Mouse (Mus musculus) liver, embryonic 14.5 days (tissue): ENCODE results near the gene Lmo3. TPM values are rescaled to one million over a fixed set of nuclear protein-coding genes. Genes with fewer than 3 reads are reported as not detected.

Experiments
- ATAC-seq: fragments of 200-750 bp; cut with Nextera tagmentation; 2 replicates; pipeline ENCODE4 v1.8.0; 2017; ENCODE audit warnings: moderate number of reproducible peaks, mild to moderate bottlenecking, moderate library complexity; ENCODE audit not compliant: insufficient read depth
- DNase-seq, 3 experiments: peaks; one replicate each; pipeline ENCODE4 v3.0.0-alpha.2; 2012 to 2013; ENCODE audit warnings: low read depth in 3 of 3, low spot score in 3 of 3
- H3K27ac ChIP-seq: fragments of 300-500 bp; sonication (generic); 2 replicates; pipeline ENCODE4 v1.5.1; 2014; ENCODE audit warnings: moderate library complexity, mild to moderate bottlenecking, control low read depth, inconsistent platforms
- H3K27me3 ChIP-seq: fragments of 300-500 bp; sonication (generic); 2 replicates; pipeline ENCODE4 v1.6.1; 2014; ENCODE audit warnings: mild to moderate bottlenecking, low read length, moderate library complexity; ENCODE audit not compliant: control insufficient read depth, insufficient read depth
- H3K36me3 ChIP-seq: fragments of 300-500 bp; sonication (generic); replicated peaks from 2 replicates; pipeline ENCODE4 v1.6.1; 2014; ENCODE audit warnings: low read depth; ENCODE audit not compliant: control insufficient read depth, insufficient read depth
- H3K4me1 ChIP-seq, 2 experiments: fragments of 200-500 bp in 1 of 2; fragments of 300-500 bp in 1 of 2; sonication (generic) in 1 of 2; replicated peaks; 2 replicates each; pipeline ENCODE4 v1.6.1; 2012 to 2014; ENCODE audit warnings: antibody characterized with exemption in 1 of 2, inconsistent platforms in 1 of 2, low read length in 1 of 2; ENCODE audit not compliant: control insufficient read depth in 2 of 2, insufficient read depth in 2 of 2
- H3K4me2 ChIP-seq: fragments of 300-500 bp; sonication (generic); 2 replicates; pipeline ENCODE4 v1.6.1; 2014; ENCODE audit warnings: low read depth, mild to moderate bottlenecking, control low read depth, moderate library complexity
- H3K4me3 ChIP-seq, 2 experiments: fragments of 200-500 bp in 1 of 2; fragments of 300-500 bp in 1 of 2; sonication (generic) in 1 of 2; 2 replicates each; pipeline ENCODE4 v1.5.1; 2012 to 2014; ENCODE audit warnings: low read depth in 2 of 2, low read length in 2 of 2, mild to moderate bottlenecking in 2 of 2, control low read depth in 1 of 2, inconsistent platforms in 1 of 2, moderate library complexity in 1 of 2; ENCODE audit not compliant: insufficient read depth in 1 of 2
- H3K9ac ChIP-seq: fragments of 300-500 bp; sonication (generic); replicated peaks from 2 replicates; pipeline ENCODE4 v1.6.1; 2014; ENCODE audit warnings: mild to moderate bottlenecking, control low read depth, moderate library complexity
- H3K9me3 ChIP-seq: fragments of 300-500 bp; sonication (generic); 2 replicates; pipeline ENCODE4 v1.6.1; 2016; ENCODE audit warnings: low read length, mixed read lengths; ENCODE audit not compliant: control insufficient read depth
- CTCF ChIP-seq: IDR thresholded peaks from 2 replicates; pipeline ENCODE4 v1.5.1; 2016; ENCODE audit warnings: antibody characterized with exemption, low read depth, control low read depth
- EP300 ChIP-seq: IDR thresholded peaks from 2 replicates; pipeline ENCODE4 v1.6.1; 2016; ENCODE audit warnings: antibody characterized with exemption, low read depth
- WGBS: fragments of 180-500 bp; shearing (Covaris S2); extraction: QIAGEN DNeasy Blood & Tissue Kit; methylation state at CpG from one replicate; pipeline ENCODE4 v1.1.7; 2014; ENCODE audit not compliant: insufficient replicate concordance; 5-methylcytosine and 5-hydroxymethylcytosine counted together
- polyA plus RNA-seq, 2 experiments: library from polyadenylated mRNA; depleted of rRNA in 1 of 2; stranded (reverse) in 1 of 2; unstranded in 1 of 2; fragments of >200 nt; fragmentation: Nextera tagmentation in 1 of 2; extraction: Ambion mirVana in 1 of 2; gene quantifications; 2 replicates each; pipeline versions ENCODE4 v1.2.1 to v1.2.3; 2012 to 2014

Lmo3 gene
- polyA plus RNA-seq, 2 experiments = 0.02 TPM; not detected in 1

DNA sequence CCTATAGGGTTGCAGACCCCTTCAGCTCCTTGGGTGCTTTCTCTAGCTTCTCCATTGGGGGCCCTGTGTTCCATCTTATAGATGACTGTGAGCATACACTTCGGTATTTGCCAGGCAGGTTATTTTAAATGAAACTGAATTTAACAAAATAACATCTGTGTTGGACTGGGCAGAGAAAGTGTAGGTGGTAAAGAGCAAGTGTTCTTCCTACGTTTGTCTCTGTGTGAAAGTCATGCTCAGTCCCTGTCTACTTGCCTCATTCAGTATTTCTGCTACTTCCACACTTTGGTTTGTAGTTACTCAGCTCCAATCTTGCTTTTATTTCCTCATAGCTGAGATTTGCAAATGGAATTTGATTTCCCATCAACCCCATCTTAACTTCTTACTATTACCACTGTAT is 46.9 kb downstream of the Lmo3 start:
- no peaks in the 10 kb centered on the region for H3K27me3 ChIP-seq
- no peak overlapping the region for H3K9ac ChIP-seq
- no peaks in the 10 kb centered on the region for H3K36me3 ChIP-seq
- 51% methylated on average over 2 of the region's 2 CpGs for WGBS
- no peak overlapping the region for H3K27ac ChIP-seq
- DNase-seq (no peak), ATAC-seq (no peak)
- H3K9me3 ChIP-seq = no peaks in the 10 kb centered on the region
- no peak overlapping the region for H3K4me3 ChIP-seq
- no peaks in the 10 kb centered on the region for H3K4me1 ChIP-seq
- no peak overlapping the region for H3K4me2 ChIP-seq
- TF ChIP-seq EP300 = no peak
- TF ChIP-seq CTCF = no peak

DNA sequence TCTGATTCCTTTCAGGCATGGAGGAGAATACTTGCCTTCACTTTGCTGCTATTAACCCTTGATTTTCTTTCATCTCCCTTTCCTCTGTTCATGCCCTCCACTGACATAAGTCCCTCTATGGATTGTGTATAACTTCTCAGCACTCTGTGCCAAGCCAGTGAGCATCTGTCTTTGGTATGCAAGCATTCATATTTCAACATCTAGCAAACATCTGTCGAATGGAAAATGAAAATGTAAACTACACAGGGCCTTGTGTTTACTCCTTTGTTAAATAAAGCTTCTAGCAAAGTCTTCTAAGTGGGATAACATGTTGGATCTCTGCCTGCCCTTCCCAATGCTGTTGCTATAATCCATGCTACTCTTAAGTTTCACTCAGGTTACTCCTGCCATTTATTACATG is 75.1 kb downstream of the Lmo3 start:
- no peak overlapping the region for H3K4me2 ChIP-seq
- TF ChIP-seq EP300 = no peak
- TF ChIP-seq CTCF = no peak
- ATAC-seq = no peak
- no peak overlapping the region for H3K27ac ChIP-seq
- no peaks in the 10 kb centered on the region for H3K27me3 ChIP-seq
- no peak for DNase-seq
- no peak overlapping the region for H3K4me3 ChIP-seq
- H3K36me3 ChIP-seq = no peaks in the 10 kb centered on the region
- no peaks in the 10 kb centered on the region for H3K9me3 ChIP-seq
- no peaks in the 10 kb centered on the region for H3K4me1 ChIP-seq
- 21% methylated on average over 1 of the region's 1 CpGs for WGBS
- H3K9ac ChIP-seq = no peak overlapping the region

DNA sequence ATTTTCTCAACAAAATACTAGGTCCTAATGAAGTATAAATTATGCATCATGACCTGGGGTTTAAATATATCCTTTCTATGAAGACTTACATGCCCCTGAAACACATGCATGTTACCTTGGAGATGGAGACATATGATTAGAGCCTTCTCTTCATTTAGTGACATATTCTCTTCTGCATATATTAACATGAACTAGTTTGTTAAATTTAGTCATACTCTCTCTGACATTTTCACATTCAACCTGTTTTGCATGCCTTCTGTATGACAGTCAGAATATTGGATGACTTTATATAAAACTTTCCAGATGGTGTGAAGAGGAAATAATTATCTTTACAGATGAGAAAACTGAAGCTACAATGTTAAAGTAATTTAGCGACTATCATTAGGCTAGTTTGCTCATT is 77.8 kb downstream of the Lmo3 start:
- H3K27me3 ChIP-seq = no peaks in the 10 kb centered on the region
- H3K4me3 ChIP-seq = no peak overlapping the region
- no peak overlapping the region for H3K27ac ChIP-seq
- 76% methylated on average over 1 of the region's 1 CpGs for WGBS
- DNase-seq (no peak), ATAC-seq (no peak)
- H3K9ac ChIP-seq = no peak overlapping the region
- no peaks in the 10 kb centered on the region for H3K9me3 ChIP-seq
- H3K4me2 ChIP-seq = no peak overlapping the region
- TF ChIP-seq CTCF (no peak), EP300 (no peak)
- no peaks in the 10 kb centered on the region for H3K4me1 ChIP-seq
- no peaks in the 10 kb centered on the region for H3K36me3 ChIP-seq

DNA sequence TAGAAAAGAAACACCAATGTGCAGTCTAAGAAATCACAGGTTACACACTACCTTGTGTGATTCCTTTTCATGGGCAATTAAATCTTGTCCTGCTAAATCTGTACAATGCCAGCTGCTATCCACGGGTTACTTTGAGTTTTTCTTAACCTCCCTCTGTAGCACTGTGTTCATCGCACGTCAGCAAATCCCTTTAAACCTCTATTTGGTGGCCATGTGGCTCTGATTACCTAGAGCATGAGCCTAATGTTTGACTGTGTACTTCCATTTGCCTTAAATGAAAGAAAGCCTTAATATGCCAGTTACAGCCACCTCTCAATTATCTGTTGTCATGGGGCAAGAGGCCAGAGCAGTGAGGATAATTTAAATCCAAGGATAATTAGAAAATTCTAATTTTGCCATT is 98.9 kb downstream of the Lmo3 start:
- Histone ChIP-seq H3K9me3 (no peaks in the 10 kb centered on the region), H3K27ac (no peak overlapping the region), H3K9ac (no peak overlapping the region), H3K27me3 (no peaks in the 10 kb centered on the region), H3K4me3 (no peak overlapping the region), H3K4me1 (no peaks in the 10 kb centered on the region), H3K36me3 (no peaks in the 10 kb centered on the region), H3K4me2 (no peak overlapping the region)
- TF ChIP-seq EP300 (no peak), CTCF (no peak)
- DNase-seq (no peak), ATAC-seq (no peak)
- WGBS = 64% methylated on average over 3 of the region's 3 CpGs

DNA sequence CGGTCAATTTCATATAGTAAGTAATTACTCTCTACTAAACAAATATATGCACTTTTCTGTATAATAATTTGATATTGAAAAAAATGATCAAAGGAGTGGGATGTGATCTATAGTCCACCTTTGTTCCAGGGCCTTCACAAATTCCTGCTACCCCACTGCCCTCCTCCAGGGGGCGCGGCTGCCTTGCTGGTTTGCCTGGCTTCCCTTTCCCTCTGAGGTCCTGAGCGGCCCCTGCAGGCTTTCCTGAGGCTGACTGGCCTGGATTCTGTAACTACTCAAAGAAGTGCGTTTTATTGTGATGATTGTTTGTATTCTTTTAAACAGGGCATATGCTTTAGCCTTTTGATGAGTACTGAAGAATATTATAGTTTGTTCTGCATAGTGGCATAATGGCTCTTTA is 104.2 kb downstream of the Lmo3 start:
- Histone ChIP-seq H3K9me3 (no peaks in the 10 kb centered on the region), H3K36me3 (no peaks in the 10 kb centered on the region), H3K27ac (no peak overlapping the region), H3K27me3 (no peaks in the 10 kb centered on the region), H3K4me1 (no peaks in the 10 kb centered on the region), H3K4me3 (no peak overlapping the region), H3K4me2 (no peak overlapping the region), H3K9ac (no peak overlapping the region)
- WGBS = 11% methylated on average over 5 of the region's 5 CpGs
- ATAC-seq = no peak
- peak in 1 of 3 experiments; percentile 1 for DNase-seq
- no peak for TF ChIP-seq EP300
- peak; percentile 83 for TF ChIP-seq CTCF

DNA sequence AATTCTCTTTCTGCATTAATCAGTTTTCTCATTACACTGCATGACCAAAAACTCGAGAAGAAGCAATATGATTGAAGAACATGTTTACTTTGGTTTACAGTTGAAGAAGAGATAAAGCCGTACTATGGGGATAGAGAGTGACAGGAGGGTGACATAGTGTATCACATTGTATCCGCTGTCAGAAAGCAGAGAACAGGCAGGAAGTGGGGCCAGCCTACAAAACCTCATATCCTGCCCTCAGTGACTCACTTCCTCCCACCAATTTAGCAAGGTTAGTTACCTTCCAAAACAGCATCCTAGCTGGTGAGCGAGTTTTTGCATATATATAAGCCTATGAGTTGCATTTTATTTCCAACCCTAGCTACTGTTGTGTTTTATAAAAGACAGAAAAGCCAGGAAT is 112.6 kb downstream of the Lmo3 start:
- no peak for TF ChIP-seq CTCF
- TF ChIP-seq EP300 = no peak
- Histone ChIP-seq H3K27ac (no peak overlapping the region), H3K27me3 (no peaks in the 10 kb centered on the region), H3K9me3 (no peaks in the 10 kb centered on the region), H3K4me3 (no peak overlapping the region), H3K4me1 (no peaks in the 10 kb centered on the region), H3K9ac (no peak overlapping the region), H3K36me3 (no peaks in the 10 kb centered on the region), H3K4me2 (no peak overlapping the region)
- WGBS = 17% methylated on average over 4 of the region's 4 CpGs
- ATAC-seq = no peak
- DNase-seq = no peak
